ENCODE assay signal across 9 mouse cellular contexts in the genomic region with DNA sequence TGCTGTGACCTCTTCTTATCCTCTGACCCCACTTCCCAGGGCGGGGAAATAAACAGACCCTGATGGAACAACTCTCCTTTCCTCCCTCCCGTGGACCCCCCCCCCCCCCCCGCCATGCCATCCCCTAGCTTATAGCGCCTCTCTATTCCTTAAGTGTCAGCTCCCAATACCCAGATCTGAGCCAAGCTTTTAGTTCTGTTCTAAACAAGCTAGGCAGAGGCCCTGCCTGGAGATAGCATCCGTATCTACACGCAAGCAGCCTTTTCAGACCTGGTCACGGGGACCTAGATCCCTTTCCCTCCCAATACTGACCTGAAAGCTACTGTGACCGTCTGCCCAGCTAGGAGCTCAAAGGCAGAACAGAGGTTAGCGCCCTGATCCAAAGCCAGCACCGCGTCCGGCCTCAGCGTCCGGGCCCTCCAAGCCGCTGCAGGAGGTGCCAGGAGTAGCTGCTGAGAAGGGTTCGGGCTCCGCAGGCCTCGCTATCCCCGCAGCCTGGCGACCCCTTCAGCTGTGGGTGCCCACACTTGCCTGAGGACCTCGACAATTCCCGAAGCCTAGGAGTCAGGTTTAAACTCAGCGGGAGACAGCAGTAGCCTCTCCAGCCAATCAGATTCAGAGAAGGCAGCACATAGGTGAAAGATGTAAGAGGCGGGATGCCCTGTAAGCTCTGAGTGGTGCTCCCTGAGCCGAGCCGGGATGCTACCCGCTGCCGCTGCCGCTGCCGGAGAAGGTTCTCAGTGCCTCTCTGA. TPM values are rescaled to one million over a fixed set of nuclear protein-coding genes. Genes with fewer than 3 reads are reported as not detected.
DNase-seq lines count a peak whose midpoint lies in the region; ATAC-seq and TF ChIP-seq lines count a peak whose summit lies in the region.
"Had no signal": no experiment of that assay in that cellular context is flagged by ENCODE, and none has a peak within 500 bp of the region (broad histone marks: within the 10 kb centered on the region; RNA-seq: fewer than 3 reads in every experiment).

A gene (minus strand): TSS at position 623 of the 752 bp plus-strand sequence.

- H3K27ac ChIP-seq in layer of hippocampus, adult 2 months = no peak within 1 kb of the TSS
- H3K27ac ChIP-seq in hindbrain, embryonic 14.5 days = no peak within 1 kb of the TSS
- H3K27ac ChIP-seq in neural tube, embryonic 12.5 days = no peak within 1 kb of the TSS
- H3K27ac ChIP-seq: liver, embryonic 14.5 days had no signal

- no peaks in the 10 kb centered on the region for H3K36me3 ChIP-seq in hindbrain, embryonic 14.5 days (replicated peaks; ENCODE audit: control insufficient read depth, insufficient read depth)
- H3K36me3 ChIP-seq in neural tube, embryonic 12.5 days = no peaks in the 10 kb centered on the region

- no peaks in the 10 kb centered on the region for H3K9me3 ChIP-seq in hindbrain, embryonic 14.5 days (ENCODE audit: control insufficient read depth, low read length)
- H3K9me3 ChIP-seq in neural tube, embryonic 12.5 days = no peaks in the 10 kb centered on the region

- TF ChIP-seq CTCF in layer of hippocampus, adult 2 months (conservative IDR thresholded peaks at IDR 0.05) = no peak

- DNase-seq in layer of hippocampus, adult 2 months (ENCODE audit: low spot score in 2 of 2) = no peak
- DNase-seq in layer of hippocampus, adult 18-20 months (ENCODE audit: low spot score in 2 of 2) = no peak
- DNase-seq in cerebellum, postnatal 36 days = peak; percentile 2 to 6
- peak; percentile 41 for DNase-seq in hindbrain, embryonic 14.5 days (ENCODE audit: low spot score)
- DNase-seq in spleen, postnatal 14 days (ENCODE audit: low spot score in 2 of 2) = no peak
- DNase-seq in adrenal gland, adult (ENCODE audit: inconsistent age in 2 of 2, low spot score in 1 of 2) = no peak
- DNase-seq in spleen, postnatal 4 days (ENCODE audit: low spot score in 2 of 2) = no peak

- H3K9ac ChIP-seq in hindbrain, embryonic 14.5 days = peak within 1 kb of the TSS; percentile 52
- peak within 1 kb of the TSS; percentile 47; the same call in 1 of the 2 replicates for H3K9ac ChIP-seq in neural tube, embryonic 12.5 days
- H3K9ac ChIP-seq: liver, embryonic 14.5 days had no signal

- peak within 1 kb of the TSS; percentile 29; the same call in 1 of the 2 replicates for H3K4me3 ChIP-seq in layer of hippocampus, adult 2 months
- peak within 1 kb of the TSS; percentile 37 for H3K4me3 ChIP-seq in hindbrain, embryonic 14.5 days (replicated peaks; ENCODE audit: low read length)
- peak within 1 kb of the TSS; percentile 34 for H3K4me3 ChIP-seq in neural tube, embryonic 12.5 days

- peak; percentile 87 for ATAC-seq in hindbrain, embryonic 14.5 days (ENCODE audit: low FRiP score)
- peak; percentile 87 for ATAC-seq in neural tube, embryonic 12.5 days (ENCODE audit: low FRiP score, low read depth)

- no peaks in the 10 kb centered on the region for H3K4me1 ChIP-seq in hindbrain, embryonic 14.5 days (replicated peaks; ENCODE audit: control insufficient read depth, insufficient read depth, low read length)
- peaks cover 6% of the 10 kb centered on the region for H3K4me1 ChIP-seq in neural tube, embryonic 12.5 days

- H3K4me2 ChIP-seq in hindbrain, embryonic 14.5 days (replicated peaks) = peak within 1 kb of the TSS; percentile 82
- peak within 1 kb of the TSS; percentile 75 for H3K4me2 ChIP-seq in neural tube, embryonic 12.5 days (replicated peaks)

- WGBS in hindbrain, embryonic 14.5 days = 9% methylated on average over 28 of the region's 30 CpGs
- WGBS in neural tube, embryonic 12.5 days = 6% methylated on average over 27 of the region's 30 CpGs

- no peaks in the 10 kb centered on the region for H3K27me3 ChIP-seq in hindbrain, embryonic 14.5 days (ENCODE audit: control insufficient read depth, insufficient read depth, low read length)
- no peaks in the 10 kb centered on the region for H3K27me3 ChIP-seq in neural tube, embryonic 12.5 days (replicated peaks)

RNA-seq across cellular contexts. Expression of the gene that starts here (rescaled TPM):
- total RNA-seq in layer of hippocampus, adult 2 months (2021) = not detected
- total RNA-seq in layer of hippocampus, adult 18-20 months (2021) = not detected
- polyA plus RNA-seq in hindbrain, embryonic 14.5 days (2014; fragmentation: Nextera tagmentation; extraction: Ambion mirVana) = 0.08 TPM in 1 of 2 replicates, not detected in the other
- polyA plus RNA-seq in neural tube, embryonic 12.5 days (2016; fragmentation: Nextera tagmentation; extraction: Ambion mirVana) = not detected in 2 replicates
- polyA plus RNA-seq: liver, embryonic 14.5 days had no signal

Comparison
In these comparisons a context has a peak if more than half of its experiments do, and no peak if none do; other contexts are left out.
1. Peak in DNase-seq, ATAC-seq, H3K4me3 ChIP-seq, H3K9ac ChIP-seq and H3K4me2 ChIP-seq in hindbrain, embryonic 14.5 days; RNA of the gene not detected or under 1 TPM.
2. Peak in ATAC-seq, H3K4me3 ChIP-seq, H3K9ac ChIP-seq and H3K4me2 ChIP-seq in neural tube, embryonic 12.5 days; RNA of the gene not detected or under 1 TPM.
3. DNase-seq: peak in cerebellum, postnatal 36 days (2 of 2); none in layer of hippocampus, adult 2 months (0 of 2), layer of hippocampus, adult 18-20 months (0 of 2), spleen, postnatal 14 days (0 of 2), adrenal gland, adult (0 of 2) and spleen, postnatal 4 days (0 of 2).
4. Peak in every context shown above with its lines, with median percentiles within 50 percentile points of each other: H3K4me3 ChIP-seq.